Comparison of ENCODE assay signal across 24 mouse cellular contexts in genomic region chr1:157480901-157481300, GRCm38 (mm10). TPM values are rescaled to one million over a fixed set of nuclear protein-coding genes. Genes with fewer than 3 reads are reported as not detected.
A peak's percentile ranks its signal among the peaks of the same experiment; 100 is the strongest.
DNase-seq lines count a peak whose midpoint lies in the region; ATAC-seq lines count a peak whose summit lies in the region.
"Had no signal": no experiment of that assay in that cellular context is flagged by ENCODE, and none has a peak within 500 bp of the region (broad histone marks: within the 10 kb centered on the region; RNA-seq: fewer than 3 reads in every experiment).

No protein-coding gene starts in this region.

- H3K36me3 ChIP-seq in heart, embryonic 10.5 days, result peaks cover 7% of the 10 kb centered on the region; the same call in 1 of the 2 replicates
- H3K36me3 ChIP-seq in heart, embryonic 12.5 days, result peaks cover 10% of the 10 kb centered on the region
- H3K36me3 ChIP-seq: embryonic facial prominence, embryonic 12.5 days; embryonic facial prominence, embryonic 15.5 days; forebrain, embryonic 12.5 days; forebrain, embryonic 15.5 days; G1E; hindbrain, embryonic 12.5 days; hindbrain, embryonic 15.5 days had no signal

- no peak for ATAC-seq in heart, embryonic 12.5 days (ENCODE audit: insufficient number of reproducible peaks, low FRiP score)
- ATAC-seq: forebrain, embryonic 15.5 days; intestine, postnatal 0 days; Patski had no signal

- DNase-seq in heart, embryonic 10.5 days (ENCODE audit: low spot score), result peak; percentile 58
- peak; percentile 22 for DNase-seq in right cerebral cortex, adult 18-20 months
- no peak for DNase-seq in right cerebral cortex, postnatal 25 days
- peak; percentile 76 for DNase-seq in brain, adult 2 months (ENCODE audit: low read depth, low spot score)
- DNase-seq in gastrocnemius, postnatal 36 days, result no peak
- DNase-seq: adrenal gland, postnatal 25 days; B cell, adult 2 months; cerebellum, adult 2 months; cerebellum, adult 9-11 months; cerebellum, postnatal 25 days; gastrocnemius, postnatal 10 days; heart, adult 18-20 months; kidney, adult 2 months had no signal

- no peak overlapping the region for H3K27ac ChIP-seq in heart, embryonic 10.5 days
- H3K27ac ChIP-seq in heart, embryonic 12.5 days (ENCODE audit: poor library complexity, severe bottlenecking), result no peak overlapping the region
- H3K27ac ChIP-seq: embryonic facial prominence, embryonic 12.5 days; embryonic facial prominence, embryonic 15.5 days; forebrain, embryonic 12.5 days; forebrain, embryonic 15.5 days; hindbrain, embryonic 12.5 days; hindbrain, embryonic 15.5 days had no signal

- H3K4me3 ChIP-seq in heart, embryonic 10.5 days, result no peak overlapping the region
- H3K4me3 ChIP-seq in heart, embryonic 12.5 days, result no peak overlapping the region
- H3K4me3 ChIP-seq: embryonic facial prominence, embryonic 12.5 days; embryonic facial prominence, embryonic 15.5 days; forebrain, embryonic 12.5 days; forebrain, embryonic 15.5 days; hindbrain, embryonic 12.5 days; hindbrain, embryonic 15.5 days had no signal

- no peak overlapping the region for H3K4me2 ChIP-seq in heart, embryonic 12.5 days
- H3K4me2 ChIP-seq: embryonic facial prominence, embryonic 12.5 days; embryonic facial prominence, embryonic 15.5 days; forebrain, embryonic 12.5 days; forebrain, embryonic 15.5 days; hindbrain, embryonic 12.5 days; hindbrain, embryonic 15.5 days had no signal

- H3K4me1 ChIP-seq in heart, embryonic 10.5 days, result peaks cover 4% of the 10 kb centered on the region; the same call in 1 of the 2 replicates
- H3K4me1 ChIP-seq in heart, embryonic 12.5 days (replicated peaks), result peaks cover 7% of the 10 kb centered on the region; the same call in 1 of the 2 replicates
- H3K4me1 ChIP-seq: embryonic facial prominence, embryonic 12.5 days; embryonic facial prominence, embryonic 15.5 days; forebrain, embryonic 15.5 days; hindbrain, embryonic 12.5 days; hindbrain, embryonic 15.5 days had no signal

- H3K9ac ChIP-seq in heart, embryonic 12.5 days, result no peak overlapping the region
- H3K9ac ChIP-seq: embryonic facial prominence, embryonic 12.5 days; embryonic facial prominence, embryonic 15.5 days; forebrain, embryonic 12.5 days; forebrain, embryonic 15.5 days; hindbrain, embryonic 12.5 days; hindbrain, embryonic 15.5 days had no signal

- no peaks in the 10 kb centered on the region for H3K27me3 ChIP-seq in heart, embryonic 10.5 days (ENCODE audit: insufficient read depth, poor library complexity, severe bottlenecking)
- no peaks in the 10 kb centered on the region for H3K27me3 ChIP-seq in heart, embryonic 12.5 days (replicated peaks)
- H3K27me3 ChIP-seq: CH12.LX; embryonic facial prominence, embryonic 12.5 days; embryonic facial prominence, embryonic 15.5 days; forebrain, embryonic 12.5 days; forebrain, embryonic 15.5 days; hindbrain, embryonic 12.5 days; hindbrain, embryonic 15.5 days; Patski had no signal

- intact Hi-C loops in gastrocnemius, postnatal 36 days (cut with DNase I), result no loop called here

- WGBS in heart, embryonic 10.5 days, result 64% methylated on average over 3 of the region's 3 CpGs
- WGBS in heart, embryonic 12.5 days, result 67% methylated on average over 3 of the region's 3 CpGs

- no peaks in the 10 kb centered on the region for H3K9me3 ChIP-seq in heart, embryonic 10.5 days
- H3K9me3 ChIP-seq in heart, embryonic 12.5 days (replicated peaks), result 0 out of 2 replicates have a peak, but pooled peaks cover 3% of the 10 kb centered on the region
- H3K9me3 ChIP-seq: embryonic facial prominence, embryonic 12.5 days; embryonic facial prominence, embryonic 15.5 days; forebrain, embryonic 12.5 days; forebrain, embryonic 15.5 days; hindbrain, embryonic 12.5 days; hindbrain, embryonic 15.5 days had no signal

RNA-seq across cellular contexts. Expression of gene Cryzl2, which starts 22.5 kb away (rescaled TPM):
- 15.1 and 31.1 TPM in 2 replicates for polyA plus RNA-seq in heart, embryonic 10.5 days (2016; fragmentation: Nextera tagmentation; extraction: Ambion mirVana)
- 28.4 and 29.7 TPM in 2 replicates for polyA plus RNA-seq in heart, embryonic 12.5 days (2016; fragmentation: Nextera tagmentation; extraction: Ambion mirVana)
- under 1 TPM; 0.20 to 0.57 TPM for total RNA-seq in gastrocnemius, postnatal 36 days (2021)
- polyA plus RNA-seq: G1E, Patski had no signal

RNA-seq across cellular contexts. Expression of gene Sec16b, which starts 25.6 kb away (rescaled TPM):
- polyA plus RNA-seq in heart, embryonic 10.5 days (2016; fragmentation: Nextera tagmentation; extraction: Ambion mirVana), result 0.71 and 1.9 TPM in 2 replicates
- polyA plus RNA-seq in heart, embryonic 12.5 days (2016; fragmentation: Nextera tagmentation; extraction: Ambion mirVana), result 1.0 and 1.2 TPM in 2 replicates
- total RNA-seq in gastrocnemius, postnatal 36 days (2021), result 1 to 10 TPM; 1.1 to 1.6 TPM
- polyA plus RNA-seq: G1E had no signal

Comparison
In these comparisons a context has a peak if more than half of its experiments do, and no peak if none do; other contexts are left out.
1. DNase-seq: peak in heart, embryonic 10.5 days (single experiment), right cerebral cortex, adult 18-20 months (single experiment) and brain, adult 2 months (single experiment); none in right cerebral cortex, postnatal 25 days (single experiment) and gastrocnemius, postnatal 36 days (0 of 2).